Mouse (Mus musculus) MEL (cell line): ENCODE data around the gene Fgfr2. TPM values are rescaled to one million over a fixed set of nuclear protein-coding genes. Genes with fewer than 3 reads are reported as not detected.

ENCODE experiments used
- DNase-seq: peaks from one replicate; pipeline ENCODE4 v3.0.0; 2011; ENCODE audit warnings: low read depth, low spot score
- H3K27ac ChIP-seq: 2 replicates; pipeline ENCODE4 v1.5.1; 2012; ENCODE audit warnings: low read depth, mild to moderate bottlenecking, control low read depth, low read length, moderate library complexity; ENCODE audit not compliant: control insufficient read depth
- H3K27me3 ChIP-seq, 2 experiments: fragments of 150-350 bp in 1 of 2; sonication (generic) in 1 of 2; 2 replicates each; pipeline ENCODE4 v1.6.1; 2012; ENCODE audit warnings: low read length in 2 of 2, mild to moderate bottlenecking in 2 of 2, improper control_type of control experiment in 1 of 2, moderate library complexity in 1 of 2; ENCODE audit not compliant: insufficient read depth in 2 of 2, control insufficient read depth in 1 of 2
- H3K36me3 ChIP-seq, 2 experiments: 2 replicates each; pipeline ENCODE4 v1.6.1; 2012 to 2014; ENCODE audit warnings: low read length in 2 of 2, improper control_type of control experiment in 1 of 2, inconsistent platforms in 1 of 2, mild to moderate bottlenecking in 1 of 2; ENCODE audit not compliant: insufficient read depth in 2 of 2, control insufficient read depth in 1 of 2
- H3K4me1 ChIP-seq, 2 experiments: fragments of 150-350 bp in 1 of 2; sonication (generic) in 1 of 2; 2 replicates each; pipeline ENCODE4 v1.6.1; 2012; ENCODE audit warnings: low read length in 2 of 2, improper control_type of control experiment in 1 of 2, mild to moderate bottlenecking in 1 of 2; ENCODE audit not compliant: insufficient read depth in 2 of 2, control insufficient read depth in 1 of 2
- H3K4me3 ChIP-seq, 2 experiments: fragments of 150-350 bp in 1 of 2; sonication (generic) in 1 of 2; 2 replicates each; pipeline ENCODE4 v1.5.1; 2012; ENCODE audit warnings: low read depth in 2 of 2, low read length in 2 of 2, mild to moderate bottlenecking in 2 of 2, moderate library complexity in 2 of 2, control low read depth in 1 of 2, improper control_type of control experiment in 1 of 2; ENCODE audit not compliant: control insufficient read depth in 1 of 2, insufficient read depth in 1 of 2
- H3K79me2 ChIP-seq: 2 replicates; pipeline ENCODE4 v1.6.1; 2012; ENCODE audit warnings: mild to moderate bottlenecking, low read length, moderate library complexity; ENCODE audit not compliant: control insufficient read depth, poor library complexity, insufficient read depth
- H3K9ac ChIP-seq: 2 replicates; pipeline ENCODE4 v1.6.1; 2012; ENCODE audit warnings: low read depth, mild to moderate bottlenecking, control low read depth, low read length, moderate library complexity; ENCODE audit not compliant: control insufficient read depth, poor library complexity, severe bottlenecking
- H3K9me3 ChIP-seq: fragments of 150-350 bp; sonication (generic); replicated peaks from 2 replicates; pipeline ENCODE4 v1.6.1; 2012; ENCODE audit warnings: mild to moderate bottlenecking, low read length, improper control_type of control experiment, moderate library complexity; ENCODE audit not compliant: insufficient read depth
- CHD1 ChIP-seq: IDR thresholded peaks from 2 replicates; pipeline ENCODE4 v1.6.1; 2012; ENCODE audit warnings: low read depth, mild to moderate bottlenecking, inconsistent platforms, low read length, improper control_type of control experiment
- CTCF ChIP-seq, 3 experiments: IDR thresholded peaks in 2 of 3; conservative IDR thresholded peaks in 1 of 3; 2 replicates each; pipeline ENCODE4 v1.5.1; 2011 to 2012; ENCODE audit warnings: low read length in 3 of 3, low read depth in 2 of 3, mild to moderate bottlenecking in 2 of 3, improper control_type of control experiment in 1 of 3, inconsistent platforms in 1 of 3, mixed read lengths in 1 of 3, moderate library complexity in 1 of 3; ENCODE audit not compliant: control insufficient read depth in 1 of 3, insufficient read depth in 1 of 3, poor library complexity in 1 of 3, severe bottlenecking in 1 of 3
- E2F4 ChIP-seq: IDR thresholded peaks from 2 replicates; pipeline ENCODE4 v1.6.1; 2011; ENCODE audit warnings: low read depth, low read length, improper control_type of control experiment, borderline replicate concordance
- EP300 ChIP-seq, 2 experiments: IDR thresholded peaks; 2 replicates each; pipeline ENCODE4 v1.6.1; 2011; ENCODE audit warnings: improper control_type of control experiment in 2 of 2, low read length in 2 of 2, low read depth in 1 of 2, mild to moderate bottlenecking in 1 of 2
- JUND ChIP-seq: IDR thresholded peaks from 2 replicates; pipeline ENCODE4 v1.6.1; 2011; ENCODE audit warnings: low read depth, mild to moderate bottlenecking, improper control_type of control experiment, low read length
- KAT2A ChIP-seq: conservative IDR thresholded peaks from 2 replicates; pipeline ENCODE4 v1.6.1; 2012; ENCODE audit warnings: low read depth, low read length, improper control_type of control experiment, inconsistent platforms
- MAX ChIP-seq: IDR thresholded peaks from 2 replicates; pipeline ENCODE4 v1.6.1; 2011; ENCODE audit warnings: low read length, improper control_type of control experiment
- MAZ ChIP-seq: IDR thresholded peaks from 2 replicates; pipeline ENCODE4 v1.6.1; 2012; ENCODE audit warnings: low read depth, mild to moderate bottlenecking, inconsistent platforms, low read length, improper control_type of control experiment
- MXI1 ChIP-seq: IDR thresholded peaks from 2 replicates; pipeline ENCODE4 v1.6.1; 2011; ENCODE audit warnings: mild to moderate bottlenecking, low read depth, low read length, improper control_type of control experiment
- MYB ChIP-seq: IDR thresholded peaks from 2 replicates; pipeline ENCODE4 v1.6.1; 2011; ENCODE audit warnings: mild to moderate bottlenecking, low read depth, low read length, improper control_type of control experiment
- MYC ChIP-seq: IDR thresholded peaks from 2 replicates; pipeline ENCODE4 v1.6.1; 2011; ENCODE audit warnings: low read depth, mild to moderate bottlenecking, low read length, improper control_type of control experiment, moderate library complexity
- NELFE ChIP-seq: IDR thresholded peaks from 2 replicates; pipeline ENCODE4 v1.6.1; 2011; ENCODE audit warnings: low read depth, low read length, improper control_type of control experiment
- NRF1 ChIP-seq: IDR thresholded peaks from 2 replicates; pipeline ENCODE4 v1.6.1; 2014; ENCODE audit warnings: low read depth, mild to moderate bottlenecking, inconsistent platforms, low read length, improper control_type of control experiment, moderate library complexity; ENCODE audit not compliant: poor library complexity, insufficient read depth, severe bottlenecking
- POLR2A ChIP-seq, 2 experiments: IDR thresholded peaks; 2 replicates each; pipeline ENCODE4 v1.6.1; 2011 to 2012; ENCODE audit warnings: low read length in 2 of 2, mild to moderate bottlenecking in 2 of 2, control low read depth in 1 of 2, improper control_type of control experiment in 1 of 2, low read depth in 1 of 2, moderate library complexity in 1 of 2; ENCODE audit not compliant: control insufficient read depth in 1 of 2, insufficient read depth in 1 of 2, poor library complexity in 1 of 2
- POLR2AphosphoS5 ChIP-seq: IDR thresholded peaks from 2 replicates; pipeline ENCODE4 v1.6.1; 2012; ENCODE audit warnings: low read depth, borderline replicate concordance, mild to moderate bottlenecking, inconsistent platforms, low read length, moderate library complexity, mixed read lengths
- SIN3A ChIP-seq: IDR thresholded peaks from 2 replicates; pipeline ENCODE4 v1.6.1; 2012; ENCODE audit warnings: low read length, improper control_type of control experiment, inconsistent platforms
- SMC3 ChIP-seq: IDR thresholded peaks from 2 replicates; pipeline ENCODE4 v1.6.1; 2011; ENCODE audit warnings: low read depth, low read length, improper control_type of control experiment
- TBP ChIP-seq: IDR thresholded peaks from 2 replicates; pipeline ENCODE4 v1.8.0; 2011; ENCODE audit warnings: low read depth, low read length, improper control_type of control experiment
- USF1 ChIP-seq: IDR thresholded peaks from 2 replicates; pipeline ENCODE4 v1.6.1; 2014; ENCODE audit warnings: low read depth, mild to moderate bottlenecking, inconsistent platforms, low read length, improper control_type of control experiment, moderate library complexity
- USF2 ChIP-seq, 2 experiments: IDR thresholded peaks; 2 replicates each; pipeline ENCODE4 v1.6.1; 2011 to 2012; ENCODE audit warnings: improper control_type of control experiment in 2 of 2, low read length in 2 of 2, borderline replicate concordance in 1 of 2, inconsistent platforms in 1 of 2, low read depth in 1 of 2, mild to moderate bottlenecking in 1 of 2; ENCODE audit not compliant: insufficient read depth in 1 of 2
- ZC3H11A ChIP-seq: IDR thresholded peaks from 2 replicates; pipeline ENCODE4 v1.6.1; 2012; ENCODE audit warnings: low read depth, mild to moderate bottlenecking, inconsistent platforms, low read length, improper control_type of control experiment
- polyA plus RNA-seq, 2 experiments: library from polyadenylated mRNA; stranded (reverse) in 1 of 2; unstranded in 1 of 2; fragments of >175 nt in 1 of 2; fragments of >200 nt in 1 of 2; gene quantifications; 2 replicates each; pipeline versions ENCODE4 v1.2.1 to v1.2.4; 2012; ENCODE audit warnings: low replicate concordance in 2 of 2, low read depth in 1 of 2; ENCODE audit not compliant: insufficient read length in 2 of 2, insufficient read depth in 1 of 2, missing spikeins in 1 of 2
- total RNA-seq: library from RNA; depleted of rRNA; stranded (reverse); fragments of 300-350 nt; gene quantifications from 2 replicates; pipeline ENCODE4 v1.2.3, GENCODE M21; 2012

Gene Fgfr2
- total and polyA plus RNA-seq, 3 experiments, result not detected

- Histone ChIP-seq H3K9ac (no peak overlapping the region), H3K9me3 (no peaks in the 10 kb centered on the region), H3K27me3 (no peaks in the 10 kb centered on the region), H3K79me2 (peaks cover 5% of the 10 kb centered on the region; the same call in 1 of the 2 replicates), H3K4me3 (no peak overlapping the region), H3K36me3 (peaks cover 3 to 8% of the 10 kb centered on the region in 2 experiments; a peak in 3 of 4 replicates), H3K27ac (no peak overlapping the region), H3K4me1 (no peaks in the 10 kb centered on the region)
- TF ChIP-seq SMC3 (no peak), ZC3H11A (no peak), MXI1 (no peak), POLR2AphosphoS5 (no peak), POLR2A (IDR thresholded peaks at IDR 0.05; ENCODE audit: control insufficient read depth in 1 of 2, insufficient read depth in 1 of 2, low read depth in 1 of 2, low read length in 2 of 2, poor library complexity in 1 of 2) (no peak), MAX (no peak), TBP (no peak), CHD1 (no peak), SIN3A (no peak), MAZ (no peak), USF2 (IDR thresholded peaks at IDR 0.05; ENCODE audit: borderline replicate concordance in 1 of 2, insufficient read depth in 1 of 2, low read depth in 1 of 2, low read length in 2 of 2) (no peak), E2F4 (no peak)
- DNase-seq, result no peak
These were observed 64.5 kb downstream of the Fgfr2 start for GRCm38 (mm10) chr7:133058496-133059149.

DNA sequence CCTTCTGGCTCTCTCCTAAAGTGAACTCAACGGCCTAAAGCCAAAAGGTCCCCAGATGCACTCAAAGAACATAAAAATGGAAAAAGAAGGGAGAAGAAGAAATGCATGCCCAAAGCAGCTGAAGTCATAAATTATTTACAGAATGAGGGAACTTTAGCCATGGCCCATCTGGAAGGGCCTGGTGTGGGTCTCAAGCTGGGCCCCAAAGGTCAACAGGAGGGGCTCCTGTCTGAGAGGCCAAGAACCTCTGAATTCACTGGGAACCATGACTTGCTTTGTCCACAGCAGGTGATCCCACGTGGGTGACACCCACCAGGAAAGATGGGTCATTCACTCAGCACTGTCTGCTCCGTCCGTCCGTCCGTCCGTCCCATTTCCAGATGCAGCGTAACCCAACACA is 66.2 kb downstream of the Fgfr2 start:
- Histone ChIP-seq H3K36me3 (peaks cover 3% of the 10 kb centered on the region in 2 experiments; a peak in 3 of 4 replicates), H3K4me1 (no peaks in the 10 kb centered on the region), H3K27me3 (no peaks in the 10 kb centered on the region), H3K9me3 (no peaks in the 10 kb centered on the region), H3K9ac (no peak overlapping the region), H3K4me3 (no peak overlapping the region), H3K79me2 (peaks cover 3% of the 10 kb centered on the region; the same call in 1 of the 2 replicates), H3K27ac (no peak overlapping the region)
- TF ChIP-seq ZC3H11A (no peak), MYC (no peak), SMC3 (no peak), NELFE (no peak), JUND (no peak), EP300 (IDR thresholded peaks at IDR 0.05; ENCODE audit: low read depth in 1 of 2, low read length in 2 of 2) (no peak), NRF1 (no peak), MYB (no peak), E2F4 (no peak), USF1 (no peak), KAT2A (no peak), CTCF (IDR thresholded peaks at IDR 0.05 in 2 of 3, conservative IDR thresholded peaks at IDR 0.05 in 1 of 3; ENCODE audit: control insufficient read depth in 1 of 3, insufficient read depth in 1 of 3, low read depth in 2 of 3, low read length in 3 of 3, poor library complexity in 1 of 3, severe bottlenecking in 1 of 3) (no peak), MXI1 (no peak)
- DNase-seq, result no peak
